Mouse (Mus musculus) left cerebral cortex, adult 8-10 months (tissue): ENCODE results near the gene Crocc2. TPM values are rescaled to one million over a fixed set of nuclear protein-coding genes. Genes with fewer than 3 reads are reported as not detected.

Experiments used
- DNase-seq, 2 experiments: peaks; one replicate each; pipeline ENCODE4 v3.0.0; 2022; ENCODE audit warnings: low spot score in 2 of 2
- total RNA-seq, 4 experiments: library from RNA; stranded (reverse); gene quantifications; 2 replicates each; pipeline ENCODE4 v1.2.4; 2022

The Crocc2 gene
- total RNA-seq, 4 experiments from 2014 or later = 0.15 to 0.42 (median 0.20) TPM

DNA sequence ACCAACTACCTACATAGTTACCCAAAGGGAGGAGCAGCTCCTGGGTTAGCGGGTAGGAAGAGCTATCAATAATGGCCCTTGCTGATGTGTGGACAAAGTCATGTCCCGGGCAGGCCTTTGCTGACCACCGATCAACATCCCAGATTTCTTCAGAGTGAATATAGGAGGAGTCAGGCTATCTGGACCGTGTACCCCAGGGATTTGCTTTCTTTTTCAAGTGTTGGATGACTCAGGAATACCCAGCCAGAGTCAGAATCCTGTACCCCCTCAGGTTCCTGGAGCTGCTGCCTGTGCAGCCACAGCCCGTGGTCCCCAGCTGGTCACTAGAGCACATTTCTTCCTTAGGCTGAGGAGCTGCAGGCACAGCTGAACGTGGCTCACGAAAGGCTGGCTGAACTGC lies 43.9 kb downstream of the Crocc2 start:
- DNase-seq = no peak

DNA sequence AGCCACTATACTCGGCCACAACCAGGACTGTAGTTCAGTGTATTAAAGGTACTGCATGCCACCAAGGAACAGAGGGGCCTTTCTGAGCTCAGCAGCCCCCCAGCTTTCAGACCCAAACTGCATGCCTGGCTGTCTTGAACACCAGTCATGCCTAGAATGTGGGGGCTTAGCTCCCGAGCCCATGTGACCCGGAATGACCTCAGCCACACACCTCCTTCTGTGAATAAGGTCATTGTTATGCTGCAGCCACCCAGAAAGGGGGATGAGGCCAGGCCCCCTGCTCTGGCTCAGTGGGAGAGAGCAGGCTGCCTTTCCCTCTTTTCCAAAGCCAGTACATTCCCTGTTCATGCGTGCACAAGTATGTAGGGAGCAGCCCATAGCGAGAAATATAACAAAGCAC lies 46.1 kb downstream of the Crocc2 start:
- DNase-seq = no peak

DNA sequence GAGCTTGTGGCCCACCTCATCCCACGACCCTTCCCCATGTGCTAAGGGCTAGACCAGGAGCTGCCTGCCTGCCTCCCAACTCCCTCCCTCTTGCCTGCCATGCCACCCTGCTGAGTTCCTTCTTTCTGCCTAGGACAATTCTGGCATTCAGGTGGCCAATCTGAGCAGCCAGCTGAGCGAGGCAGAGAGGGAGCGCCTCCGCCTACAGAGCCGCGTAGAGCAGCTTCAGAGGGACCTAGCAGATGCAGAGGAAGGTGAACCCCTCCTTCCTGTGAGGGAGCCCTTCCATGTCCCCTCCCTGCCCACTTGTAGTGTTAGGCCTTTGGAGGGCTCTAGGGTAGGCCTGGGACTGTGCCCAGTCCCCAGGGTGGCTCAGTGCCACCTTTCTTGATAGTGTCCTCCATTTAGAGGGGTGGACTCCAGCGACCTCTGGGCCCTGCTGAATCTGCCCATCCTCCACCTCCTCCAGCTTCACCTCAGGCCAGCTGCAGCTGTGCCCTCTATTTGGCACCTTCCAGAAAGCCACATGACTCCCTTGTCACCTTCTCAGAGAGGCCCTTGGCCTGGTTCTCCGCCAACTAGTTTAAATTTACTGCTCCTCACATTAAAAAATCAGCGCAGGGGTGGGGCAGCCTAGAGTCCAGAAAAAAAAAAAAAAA lies 48.4 kb downstream of the Crocc2 start:
- no peak for DNase-seq

DNA sequence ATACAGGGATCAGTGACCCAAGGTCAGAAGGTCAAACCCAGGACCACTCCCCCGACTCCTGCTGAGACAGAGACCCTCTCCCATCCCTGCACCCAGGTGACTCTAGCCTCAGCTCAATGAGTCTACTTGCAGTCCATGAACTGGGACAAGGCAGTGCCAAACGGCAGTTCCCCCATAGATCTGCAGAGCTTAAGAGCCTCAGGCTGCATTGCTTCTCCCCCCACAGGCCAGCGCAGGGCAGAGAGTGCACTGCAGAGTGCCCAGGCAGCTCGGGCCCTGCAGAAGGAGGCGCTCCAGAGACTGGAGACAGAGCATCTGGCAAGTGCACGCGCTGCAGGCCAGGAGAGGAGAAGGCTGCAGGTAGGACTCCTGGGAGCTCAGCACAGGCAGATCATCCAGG lies 49.0 kb downstream of the Crocc2 start:
- DNase-seq = no peak

DNA sequence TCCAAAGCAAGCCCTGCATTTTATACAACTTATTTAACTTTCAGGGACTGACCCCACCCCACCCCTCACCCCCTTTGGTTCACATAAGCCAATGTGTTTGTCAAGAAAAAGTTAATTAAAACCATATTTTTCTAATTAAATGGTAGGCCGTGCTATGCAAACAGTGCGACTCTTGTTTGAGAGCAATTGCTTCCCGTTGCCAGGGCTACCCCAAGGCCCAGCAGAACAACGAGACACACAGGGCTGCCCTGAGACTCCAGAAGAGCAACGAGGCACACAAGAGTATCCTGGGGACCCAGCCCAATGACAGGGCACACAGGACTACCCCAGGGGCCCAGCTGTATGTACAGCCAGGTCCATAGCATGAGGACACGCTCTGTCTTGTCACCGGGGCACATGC lies 52.3 kb downstream of the Crocc2 start:
- DNase-seq = no peak

DNA sequence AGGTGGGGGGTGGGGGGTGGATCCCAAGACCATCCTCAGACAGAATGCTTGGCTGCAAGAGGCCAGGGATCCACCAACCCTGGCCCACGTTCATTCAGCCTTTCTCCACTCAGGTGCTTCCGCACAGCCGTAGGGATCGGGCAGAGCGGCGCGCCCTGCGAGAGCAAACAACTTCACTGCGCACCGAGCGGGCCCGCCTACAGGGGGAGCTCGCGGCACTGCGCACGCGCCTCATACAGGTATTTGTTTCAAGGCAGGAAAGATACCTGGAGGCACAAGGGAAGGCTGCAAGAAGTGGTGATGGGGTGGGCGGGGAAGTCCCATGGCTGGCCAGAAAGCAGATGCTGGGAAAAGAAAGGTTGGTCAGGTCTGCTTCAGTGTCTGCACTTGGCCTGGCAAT lies 55.4 kb downstream of the Crocc2 start:
- DNase-seq = no peak

DNA sequence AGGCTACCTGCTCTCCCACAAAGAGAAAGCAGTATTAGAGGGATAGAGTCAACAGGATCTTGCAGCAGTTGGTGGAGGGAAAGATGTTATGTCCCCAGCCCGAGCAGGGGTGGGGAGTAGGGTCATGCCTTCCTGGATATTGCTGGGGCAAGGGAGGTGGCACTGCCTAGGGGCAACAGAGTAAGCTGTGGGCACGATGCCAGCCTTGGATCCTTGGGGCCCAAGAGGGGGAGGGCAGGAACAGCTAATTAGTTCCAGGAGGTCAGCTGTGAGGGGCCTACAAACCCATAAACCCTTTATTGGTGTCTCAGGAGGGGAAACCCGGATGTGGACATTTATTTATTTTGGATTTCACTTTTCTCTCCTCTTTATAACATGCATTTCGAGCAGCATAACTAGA lies 56.7 kb downstream of the Crocc2 start:
- DNase-seq = no peak

DNA sequence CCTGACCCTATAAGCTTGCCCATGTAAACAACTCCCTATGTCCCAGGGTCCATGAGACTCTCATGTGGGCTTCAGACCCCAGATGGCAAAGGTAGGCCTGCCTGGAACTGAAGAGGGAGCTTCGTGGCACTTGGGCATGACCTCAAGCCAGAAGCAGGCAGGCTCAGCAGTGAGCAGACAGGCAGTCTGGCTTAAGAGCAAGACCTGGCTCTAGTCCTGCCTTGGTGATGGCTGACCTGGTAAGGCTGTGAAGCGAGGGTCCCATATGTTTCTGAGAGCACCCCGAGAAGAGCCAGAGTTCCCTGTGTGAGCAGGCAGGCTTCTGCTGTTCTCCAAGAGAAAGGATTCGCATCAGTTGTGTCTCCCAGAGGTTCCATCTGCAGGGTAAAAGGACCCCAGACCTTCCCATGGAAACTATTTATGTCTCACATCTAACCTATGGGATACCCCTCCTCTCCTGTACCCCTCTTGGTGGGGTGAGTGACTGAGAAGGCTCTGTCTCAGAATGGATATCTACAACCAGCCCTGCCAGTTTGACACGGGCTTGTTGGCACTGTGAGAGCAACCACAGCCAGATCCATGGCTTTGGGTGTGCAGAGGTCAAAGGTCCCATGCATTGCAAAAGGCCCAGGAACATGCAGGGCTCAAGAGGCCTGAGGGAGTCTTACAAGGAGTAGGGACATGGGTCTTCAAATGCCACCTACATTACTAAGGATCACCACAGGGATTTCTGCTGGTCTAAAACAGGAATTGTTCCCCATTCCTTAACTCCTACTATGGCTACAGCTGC lies 57.4 kb downstream of the Crocc2 start:
- no peak for DNase-seq

DNA sequence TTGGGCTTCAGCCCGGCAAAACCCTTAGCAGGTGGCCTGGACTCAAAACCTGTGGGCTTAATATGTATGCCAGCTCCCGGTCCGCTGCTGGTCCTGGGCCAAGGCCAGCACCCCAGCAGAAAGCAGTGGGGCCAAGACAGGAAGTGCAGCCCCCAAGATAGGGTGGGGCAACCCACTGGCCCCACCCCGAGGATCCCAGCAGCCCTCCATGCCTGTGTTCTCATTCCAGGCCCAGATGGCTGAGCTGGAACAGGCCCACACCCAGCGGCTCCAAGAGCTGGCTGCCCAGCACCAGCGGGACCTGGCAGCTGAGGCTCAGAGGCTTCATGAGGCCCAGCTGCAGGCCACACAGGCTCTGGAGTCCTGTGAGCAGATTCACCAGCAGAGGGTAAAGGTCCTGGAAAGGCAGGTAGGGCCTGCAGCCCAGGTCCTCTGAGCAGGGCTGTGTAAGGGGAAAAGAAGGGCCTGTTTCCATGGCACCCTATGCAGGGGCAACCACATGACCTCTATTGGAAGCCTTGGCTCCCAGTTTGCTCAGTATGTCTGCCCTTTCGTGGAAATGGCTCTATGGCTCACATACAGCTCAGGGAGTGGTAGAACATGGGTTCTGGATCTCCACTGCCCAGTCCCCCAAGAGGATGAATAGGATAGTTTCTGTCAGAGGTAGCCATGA lies 58.9 kb downstream of the Crocc2 start:
- DNase-seq = no peak

DNA sequence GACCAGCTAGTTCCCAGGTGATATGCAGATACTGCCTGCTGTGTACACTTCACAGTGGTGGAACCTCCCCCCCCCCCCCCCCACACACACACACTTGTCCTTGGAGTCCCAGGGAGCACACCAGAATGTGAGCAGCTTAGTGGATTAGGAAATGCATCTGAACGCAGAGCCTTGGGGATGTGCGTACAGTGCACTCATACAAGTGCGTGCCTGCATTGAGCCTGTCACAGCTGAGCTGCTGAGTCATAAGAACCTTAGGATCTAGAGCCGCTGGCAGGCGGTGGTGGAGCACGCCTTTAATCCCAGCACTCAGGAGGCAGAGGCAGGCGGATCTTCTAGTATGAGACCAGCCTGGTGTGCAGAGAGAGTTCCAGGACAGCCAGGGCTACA lies 59.4 kb downstream of the Crocc2 start:
- no peak for DNase-seq

DNA sequence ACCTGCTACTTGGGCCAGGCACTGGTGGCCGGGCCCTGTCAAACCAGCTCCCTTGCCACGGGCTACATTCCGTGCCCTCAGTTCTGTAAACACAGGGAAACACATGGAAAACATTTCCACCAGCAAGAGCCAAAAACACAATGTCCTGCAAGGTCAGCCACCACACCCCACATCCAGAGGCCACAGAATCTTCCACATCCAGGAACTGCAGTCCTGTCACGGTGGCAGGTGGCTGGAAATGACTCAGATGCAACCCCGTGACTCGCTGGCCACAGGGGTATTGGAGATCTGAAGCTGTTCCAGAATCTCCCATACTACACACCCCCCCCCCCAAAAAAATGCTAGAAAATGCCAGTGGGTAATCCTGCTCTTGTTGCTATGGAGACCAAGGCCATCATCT lies 60.7 kb downstream of the Crocc2 start:
- DNase-seq = no peak

DNA sequence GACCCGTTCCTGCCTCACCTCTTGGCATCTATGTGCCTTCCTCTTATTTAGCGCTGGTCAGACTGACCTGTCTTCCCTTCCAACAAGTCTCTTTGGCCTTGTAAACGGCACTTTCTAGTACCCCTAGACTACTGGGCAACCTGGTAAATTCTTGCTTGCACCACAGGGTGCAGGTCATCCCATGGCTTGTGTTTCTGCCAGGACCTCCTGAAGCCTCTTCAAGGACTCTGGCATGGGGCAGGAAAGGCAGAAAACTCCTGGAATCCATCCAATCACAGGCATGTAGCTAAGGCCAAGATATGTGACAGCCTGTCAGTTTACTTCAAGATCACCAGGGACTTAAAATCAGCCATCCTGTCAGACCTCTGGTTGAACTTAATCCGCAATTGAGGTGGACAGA lies 61.1 kb downstream of the Crocc2 start:
- DNase-seq = no peak

DNA sequence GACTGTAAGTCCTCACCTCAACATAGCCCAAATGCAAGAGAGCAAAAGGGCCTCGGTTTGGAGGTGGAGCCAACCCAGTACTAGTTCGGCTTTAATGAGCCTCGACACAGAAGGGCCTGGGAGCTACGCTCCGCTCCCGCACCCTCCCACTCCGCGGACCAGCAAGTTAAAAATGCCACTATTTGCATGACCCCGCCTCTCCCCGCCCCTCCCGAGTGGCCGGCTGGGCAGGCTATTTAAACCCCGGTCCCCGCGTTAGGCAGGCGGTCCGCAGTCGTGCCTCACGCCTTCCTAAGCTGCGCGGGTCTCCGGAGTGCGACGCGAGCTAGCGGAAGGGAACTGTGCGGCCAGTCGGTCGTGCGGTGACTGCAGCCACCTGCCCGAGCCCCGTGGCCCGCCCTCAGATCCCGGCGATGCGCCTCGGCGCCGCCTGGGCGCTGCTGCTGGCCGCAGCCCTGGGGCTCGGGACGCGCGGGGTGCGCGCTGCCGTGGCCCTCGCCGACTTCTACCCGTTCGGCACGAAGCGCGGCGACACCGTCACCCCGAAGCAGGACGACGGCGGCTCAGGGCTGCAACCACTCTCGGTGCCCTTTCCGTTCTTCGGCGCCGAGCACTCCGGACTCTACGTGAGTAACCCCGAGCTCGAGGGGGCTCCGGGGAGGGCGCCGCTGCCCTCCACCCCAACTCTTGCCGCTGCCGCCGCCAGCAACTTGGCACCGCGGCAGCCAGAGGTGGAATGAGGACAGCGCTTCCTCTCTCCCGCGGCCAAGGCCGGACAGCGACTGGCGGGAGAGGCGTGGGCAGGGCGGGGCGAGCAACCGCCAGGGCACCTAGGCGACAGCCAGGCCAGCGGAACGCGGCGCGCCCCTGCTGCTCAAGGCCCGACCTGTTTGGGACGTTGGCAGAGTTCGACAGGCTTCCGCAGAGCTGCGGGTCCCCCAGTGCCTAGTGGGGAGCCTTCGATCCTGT lies 67.3 kb downstream of the Crocc2 start, which contains the start of gene Sned1:
TSS of gene Sned1 (plus strand) at position 266 of the 969 bp plus-strand sequence.
- peak; percentile 54 to 66 for DNase-seq

DNA sequence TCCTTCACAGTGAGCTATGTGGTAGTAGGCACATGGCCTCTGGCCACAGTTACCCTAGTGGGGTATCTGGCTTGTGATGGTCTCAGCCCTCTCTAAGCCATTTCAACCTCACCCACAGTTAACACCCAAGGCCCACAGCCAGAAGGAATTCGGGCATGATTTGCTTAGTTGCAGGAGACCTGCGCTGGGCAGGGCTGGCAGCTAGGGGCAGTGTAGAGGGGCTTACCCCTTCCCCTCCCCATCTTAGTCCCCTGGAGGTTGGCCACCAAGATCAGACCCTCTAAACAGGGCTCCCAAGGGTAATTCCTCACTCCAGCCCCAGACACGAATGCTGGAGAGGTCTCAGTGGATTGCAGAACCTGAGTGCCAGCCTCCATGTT lies 68.0 kb downstream of the Crocc2 start:
- DNase-seq = no peak

DNA sequence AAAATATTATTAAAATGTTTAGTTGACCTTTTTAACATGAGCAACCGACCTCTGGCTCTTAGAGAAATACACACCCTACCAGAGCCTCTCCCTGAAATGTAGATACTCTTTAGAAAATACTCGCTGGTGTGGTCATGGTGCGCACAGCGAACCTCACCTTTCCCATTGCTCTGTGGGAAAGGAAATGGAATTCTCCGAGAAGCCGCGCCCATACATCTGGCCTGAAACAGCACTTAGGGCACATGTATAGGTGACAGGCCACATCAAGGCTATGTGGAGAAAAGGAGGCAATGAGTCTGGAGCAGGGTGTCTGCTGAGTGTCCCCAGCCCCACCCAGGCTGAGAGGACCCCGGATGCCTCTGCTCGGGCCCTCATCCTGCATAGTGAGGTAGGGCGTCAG lies 69.2 kb downstream of the Crocc2 start:
- no peak for DNase-seq

DNA sequence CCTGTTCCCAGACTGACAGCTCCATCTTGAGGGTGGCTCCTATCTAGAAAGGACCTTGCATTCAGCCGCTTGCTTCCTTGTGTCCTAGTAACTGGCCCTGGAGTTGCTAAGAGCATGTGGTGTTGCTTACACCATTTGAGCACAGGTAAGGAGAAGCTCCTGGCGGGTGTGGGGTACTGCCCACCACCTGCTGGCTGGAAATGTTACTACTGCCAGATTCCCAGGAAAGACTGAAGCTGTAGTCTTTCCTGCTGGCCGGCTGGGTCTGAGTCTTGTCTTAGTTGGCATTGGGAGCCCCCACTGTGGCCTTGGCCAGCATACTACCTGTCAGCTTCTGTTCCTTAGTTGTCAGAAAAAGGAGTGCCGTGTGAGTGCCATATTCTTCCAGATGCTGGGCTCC lies 69.7 kb downstream of the Crocc2 start:
- DNase-seq = no peak

DNA sequence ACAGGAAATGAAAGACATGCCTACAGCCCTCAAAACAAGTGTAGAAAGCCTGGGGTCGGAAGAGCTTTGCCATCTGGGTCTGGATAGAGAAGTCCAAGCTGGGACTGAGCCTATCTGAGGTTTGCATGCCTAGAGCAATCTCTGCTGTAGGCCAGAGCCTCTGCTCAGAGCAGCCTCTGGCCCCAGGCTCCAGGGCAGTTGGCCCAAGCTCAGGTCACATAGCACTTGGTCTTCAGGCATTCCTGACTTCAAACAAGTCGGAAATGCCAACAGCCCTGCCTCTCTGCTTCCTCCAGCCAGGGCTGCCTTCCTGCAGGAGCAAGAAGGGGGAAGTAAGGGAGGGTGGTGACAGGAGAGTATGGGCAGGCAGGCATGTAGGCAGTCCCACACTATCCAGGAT lies 77.4 kb downstream of the Crocc2 start:
- no peak for DNase-seq

DNA sequence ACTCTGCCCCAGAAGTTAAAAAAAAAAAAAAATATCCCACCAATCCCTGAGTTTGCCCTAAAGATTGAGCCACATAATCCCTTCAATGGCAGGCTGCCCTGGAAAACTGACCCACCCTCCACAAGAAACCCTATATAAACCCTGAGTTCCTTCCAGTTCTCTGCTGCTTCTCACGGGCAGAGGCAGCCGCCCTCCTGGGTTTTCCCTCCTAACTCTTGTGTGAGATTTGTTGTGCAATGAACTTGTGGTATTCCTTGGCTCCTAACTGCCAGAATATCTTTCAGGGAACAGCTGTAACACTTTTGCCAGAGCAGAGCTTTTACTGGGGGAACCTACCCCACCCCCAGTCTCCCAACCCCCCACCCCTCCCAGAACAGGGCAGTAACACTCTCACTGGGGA lies 84.1 kb downstream of the Crocc2 start:
- DNase-seq = no peak

DNA sequence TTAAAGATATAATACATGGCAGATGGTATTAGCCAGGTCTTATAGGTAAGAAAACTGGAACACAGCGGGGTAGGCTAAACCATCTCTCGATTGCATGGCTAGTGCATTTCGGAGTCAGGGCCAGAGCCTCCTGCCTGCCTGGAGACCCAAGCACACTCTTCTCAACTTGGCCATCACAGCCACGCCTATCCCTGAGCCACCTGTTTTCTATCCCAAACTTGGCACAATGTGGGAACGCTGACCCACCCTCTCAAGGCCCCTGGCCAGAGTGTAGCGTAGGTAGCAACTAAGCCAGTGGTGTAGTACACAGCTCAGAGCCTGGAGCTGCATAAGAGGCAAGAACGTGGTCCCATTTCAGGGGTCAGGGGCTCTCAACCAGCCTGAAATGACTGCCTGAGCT lies 87.2 kb downstream of the Crocc2 start:
- no peak for DNase-seq

DNA sequence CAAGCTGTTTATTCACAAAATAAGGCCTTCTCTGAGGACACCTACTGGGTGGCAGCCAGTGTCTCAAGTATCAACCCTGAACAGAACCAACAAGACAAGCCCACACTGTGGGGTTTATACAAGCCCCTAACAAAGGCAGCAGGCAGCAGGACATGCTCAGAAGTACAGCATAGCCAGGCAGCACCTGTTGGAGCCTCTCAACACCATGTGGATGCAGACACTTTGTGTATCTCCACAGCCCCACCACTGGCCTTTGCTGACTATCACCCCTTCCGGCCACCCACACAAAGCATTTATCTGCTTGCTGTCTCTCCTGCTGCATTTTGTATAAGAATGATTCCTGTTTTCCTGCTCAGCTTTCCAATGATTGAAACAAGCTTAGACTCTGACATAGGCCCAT lies 89.0 kb downstream of the Crocc2 start:
- DNase-seq = no peak

DNA sequence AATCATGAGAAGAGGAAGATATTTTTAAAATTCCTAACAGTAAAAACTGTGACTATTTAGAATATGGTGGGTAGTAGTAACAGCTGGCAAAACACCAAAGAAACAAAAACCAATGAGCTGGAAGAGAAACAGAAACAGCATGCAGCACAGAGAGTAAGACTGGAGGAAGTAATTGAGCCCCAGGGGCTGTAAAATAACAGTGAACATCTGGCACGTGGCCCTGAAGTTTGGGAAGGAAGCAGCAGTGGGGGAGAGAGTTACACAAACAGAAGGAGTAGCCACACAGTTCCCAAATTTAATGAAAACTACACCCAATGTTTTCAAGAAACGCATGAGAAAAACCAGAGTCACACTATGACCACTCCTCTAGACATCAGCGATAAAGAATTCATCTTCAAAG lies 98.7 kb downstream of the Crocc2 start:
- no peak for DNase-seq

DNA sequence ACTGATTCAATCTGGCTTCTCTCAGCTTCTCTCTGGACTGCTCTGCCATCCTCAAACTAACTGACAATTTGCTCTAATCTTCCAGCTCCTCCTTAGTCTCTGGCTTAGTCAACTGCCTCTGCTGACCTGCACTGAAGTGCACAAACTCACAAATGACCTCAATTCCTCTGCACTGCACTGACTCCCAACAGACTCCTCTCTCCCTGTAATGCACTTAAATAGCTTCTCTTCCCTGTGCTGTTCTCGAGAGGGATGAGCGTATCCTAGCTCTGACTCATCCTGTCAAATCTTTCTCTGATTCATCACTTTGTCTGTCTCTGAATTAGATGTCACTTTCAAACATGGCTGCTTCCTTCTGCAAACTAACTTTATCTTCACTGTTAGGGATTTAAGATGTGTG lies 99.7 kb downstream of the Crocc2 start:
- DNase-seq = no peak
